ENCODE assay signal across 9 mouse cellular contexts in the genomic region with DNA sequence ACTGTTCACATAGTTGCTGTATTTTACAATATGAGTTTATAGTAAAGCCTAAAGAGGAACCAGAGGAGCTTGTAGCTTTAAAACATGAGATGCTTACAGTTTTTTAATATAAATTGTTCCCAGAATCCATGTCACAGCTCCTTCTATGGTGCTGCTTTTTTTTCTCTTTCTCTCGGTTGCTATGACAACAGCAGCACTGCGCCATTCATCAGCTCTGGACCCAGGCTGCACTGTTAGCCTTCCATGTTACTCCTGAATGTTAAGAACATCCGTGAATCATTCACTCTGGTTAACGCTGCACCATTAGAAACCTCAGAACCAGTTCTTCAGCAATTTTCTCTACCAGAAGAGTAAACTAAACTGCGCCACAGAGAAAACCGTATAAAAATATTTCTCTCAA.
DNase-seq lines count a peak whose midpoint lies in the region; ATAC-seq and TF ChIP-seq lines count a peak whose summit lies in the region.
"Had no signal": no experiment of that assay in that cellular context is flagged by ENCODE, and none has a peak within 500 bp of the region (broad histone marks: within the 10 kb centered on the region; RNA-seq: fewer than 3 reads in every experiment).

No protein-coding gene starts in this region.

- peak; percentile 17 for DNase-seq in limb, embryonic 14.5 days (ENCODE audit: low spot score)
- DNase-seq in limb, embryonic 10.5 days (ENCODE audit: low spot score) = no peak
- peak; percentile 38 to 69 for DNase-seq in frontal cortex, postnatal 36 days (ENCODE audit: low spot score in 2 of 2)
- DNase-seq in left cerebral cortex, postnatal 14 days (ENCODE audit: low spot score in 2 of 2) = peak; percentile 67 to 77
- DNase-seq in right cerebral cortex, postnatal 25 days = peak; percentile 30
- no peak for DNase-seq in gastrocnemius, adult 18-20 months (ENCODE audit: low spot score)
- DNase-seq in heart, embryonic 10.5 days (ENCODE audit: low spot score) = no peak

- no peaks in the 10 kb centered on the region for H3K36me3 ChIP-seq in limb, embryonic 14.5 days (ENCODE audit: control insufficient read depth, insufficient read depth, low read length)
- no peaks in the 10 kb centered on the region for H3K36me3 ChIP-seq in limb, embryonic 10.5 days
- H3K36me3 ChIP-seq in heart, embryonic 10.5 days = no peaks in the 10 kb centered on the region

- H3K4me1 ChIP-seq in limb, embryonic 14.5 days (ENCODE audit: control insufficient read depth, insufficient read depth, low read length) = no peaks in the 10 kb centered on the region; the same call in 1 of the 2 replicates
- no peaks in the 10 kb centered on the region for H3K4me1 ChIP-seq in limb, embryonic 10.5 days
- H3K4me1 ChIP-seq in heart, embryonic 10.5 days = peaks cover 8% of the 10 kb centered on the region; the same call in 1 of the 2 replicates

- H3K9me3 ChIP-seq in limb, embryonic 14.5 days (ENCODE audit: control insufficient read depth, low read length) = no peaks in the 10 kb centered on the region
- no peaks in the 10 kb centered on the region for H3K9me3 ChIP-seq in limb, embryonic 10.5 days (replicated peaks)
- H3K9me3 ChIP-seq in heart, embryonic 10.5 days = no peaks in the 10 kb centered on the region

- H3K9ac ChIP-seq in limb, embryonic 14.5 days (ENCODE audit: low read depth, low read length, severe bottlenecking) = no peak overlapping the region

- H3K4me3 ChIP-seq in limb, embryonic 14.5 days (replicated peaks; ENCODE audit: low read length) = no peak overlapping the region
- H3K4me3 ChIP-seq in limb, embryonic 10.5 days = no peak overlapping the region
- no peak overlapping the region for H3K4me3 ChIP-seq in heart, embryonic 10.5 days

- 70% methylated on average over 6 of the region's 6 CpGs for WGBS in limb, embryonic 14.5 days
- 77% methylated on average over 6 of the region's 6 CpGs for WGBS in limb, embryonic 10.5 days
- 73% methylated on average over 6 of the region's 6 CpGs for WGBS in heart, embryonic 10.5 days

- no peak overlapping the region for H3K4me2 ChIP-seq in limb, embryonic 14.5 days (replicated peaks; ENCODE audit: low read depth, low read length, severe bottlenecking)

- ATAC-seq in limb, embryonic 14.5 days (ENCODE audit: low FRiP score, low read depth) = no peak
- no peak for ATAC-seq in monocyte, adult 5-6 weeks (replicated peaks; ENCODE audit: insufficient number of reproducible peaks, low FRiP score, low TSS enrichment, poor library complexity, severe bottlenecking)

- intact Hi-C loops in left cerebral cortex, postnatal 14 days (cut with DNase I) = no loop called here

- no peak overlapping the region for H3K27ac ChIP-seq in limb, embryonic 14.5 days (replicated peaks; ENCODE audit: low read depth, low read length)
- no peak overlapping the region for H3K27ac ChIP-seq in limb, embryonic 10.5 days
- no peak overlapping the region for H3K27ac ChIP-seq in heart, embryonic 10.5 days
- H3K27ac ChIP-seq: stomach, postnatal 0 days had no signal

- H3K27me3 ChIP-seq in limb, embryonic 14.5 days (ENCODE audit: control insufficient read depth, insufficient read depth, low read length) = no peaks in the 10 kb centered on the region
- no peaks in the 10 kb centered on the region for H3K27me3 ChIP-seq in limb, embryonic 10.5 days (ENCODE audit: low read depth, poor library complexity, severe bottlenecking)
- no peaks in the 10 kb centered on the region for H3K27me3 ChIP-seq in heart, embryonic 10.5 days (ENCODE audit: insufficient read depth, poor library complexity, severe bottlenecking)

- no peak for TF ChIP-seq POLR2A in limb, embryonic 14.5 days (IDR thresholded peaks at IDR 0.05; ENCODE audit: borderline replicate concordance, extremely low read depth, insufficient read depth, insufficient read length)

Comparison
In these comparisons a context has a peak if more than half of its experiments do, and no peak if none do; other contexts are left out.
1. DNase-seq: peak in limb, embryonic 14.5 days (single experiment), frontal cortex, postnatal 36 days (2 of 2), left cerebral cortex, postnatal 14 days (2 of 2) and right cerebral cortex, postnatal 25 days (single experiment); none in limb, embryonic 10.5 days (single experiment), gastrocnemius, adult 18-20 months (single experiment) and heart, embryonic 10.5 days (single experiment).